8 mouse cellular contexts compared by ENCODE assay signal in the genomic region with DNA sequence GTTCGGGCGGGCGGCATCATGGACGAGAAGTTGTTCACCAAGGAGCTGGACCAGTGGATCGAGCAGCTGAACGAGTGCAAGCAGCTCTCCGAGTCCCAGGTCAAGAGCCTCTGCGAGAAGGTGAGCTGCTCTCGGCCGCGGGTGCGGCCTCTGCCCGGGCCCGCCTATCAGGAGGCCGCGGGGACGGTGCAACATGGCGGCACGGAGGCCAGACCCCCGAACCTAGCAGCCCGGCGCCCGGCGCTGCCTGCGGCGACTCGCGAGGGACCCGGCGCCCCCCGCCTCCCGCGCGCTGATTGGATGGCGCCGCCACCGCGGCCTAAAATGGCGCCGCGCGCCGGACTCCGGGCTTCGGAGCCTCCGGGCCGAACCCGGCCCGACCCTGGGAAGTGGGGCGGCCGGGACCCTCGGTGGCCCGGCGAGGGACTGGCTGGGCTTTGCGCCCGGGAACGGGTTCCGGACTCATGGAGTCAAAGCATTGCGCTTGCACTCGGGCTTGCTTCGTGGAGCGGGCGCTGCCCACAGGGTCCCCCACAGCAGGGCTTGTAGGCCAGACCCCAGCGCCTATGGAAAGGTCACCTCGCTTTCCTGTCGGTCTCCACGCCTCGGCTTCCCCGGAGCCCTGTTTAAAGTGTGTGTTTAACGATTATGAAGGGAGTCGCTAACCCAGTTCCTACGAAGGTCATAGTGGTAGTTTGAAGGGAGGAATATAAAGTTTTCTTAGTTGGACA. TPM values are rescaled to one million over a fixed set of nuclear protein-coding genes. Genes with fewer than 3 reads are reported as not detected.
DNase-seq lines count a peak whose midpoint lies in the region; ATAC-seq lines count a peak whose summit lies in the region.

No protein-coding gene starts in this region.

- H3K4me3 ChIP-seq in embryonic facial prominence, embryonic 13.5 days = peak overlapping the region; percentile 81
- H3K4me3 ChIP-seq in liver, embryonic 11.5 days (ENCODE audit: low read depth, low read length) = peak overlapping the region; percentile 93

- H3K9ac ChIP-seq in embryonic facial prominence, embryonic 13.5 days = peak overlapping the region; percentile 100
- H3K9ac ChIP-seq in liver, embryonic 11.5 days (ENCODE audit: low read depth, low read length) = peak overlapping the region; percentile 99

- peak overlapping the region; percentile 100 for H3K27ac ChIP-seq in embryonic facial prominence, embryonic 13.5 days
- H3K27ac ChIP-seq in liver, embryonic 11.5 days (ENCODE audit: low read depth, low read length) = peak overlapping the region; percentile 98

- WGBS in embryonic facial prominence, embryonic 13.5 days = under 1% methylated on average over 72 of the region's 72 CpGs
- under 1% methylated on average over 71 of the region's 72 CpGs for WGBS in liver, embryonic 11.5 days

- H3K4me1 ChIP-seq in embryonic facial prominence, embryonic 13.5 days = peaks cover 30% of the 10 kb centered on the region
- H3K4me1 ChIP-seq in liver, embryonic 11.5 days (replicated peaks; ENCODE audit: control insufficient read depth, insufficient read depth, low read length) = peaks cover 30% of the 10 kb centered on the region

- no peaks in the 10 kb centered on the region for H3K9me3 ChIP-seq in embryonic facial prominence, embryonic 13.5 days
- H3K9me3 ChIP-seq in liver, embryonic 11.5 days (ENCODE audit: control insufficient read depth, low read length) = no peaks in the 10 kb centered on the region

- H3K36me3 ChIP-seq in embryonic facial prominence, embryonic 13.5 days = no peaks in the 10 kb centered on the region; the same call in 1 of the 2 replicates
- no peaks in the 10 kb centered on the region for H3K36me3 ChIP-seq in liver, embryonic 11.5 days (ENCODE audit: control insufficient read depth, insufficient read depth, low read length)

- H3K4me2 ChIP-seq in embryonic facial prominence, embryonic 13.5 days = peak overlapping the region; percentile 80
- H3K4me2 ChIP-seq in liver, embryonic 11.5 days = peak overlapping the region; percentile 79

- DNase-seq in layer of hippocampus, adult 11-12 months (ENCODE audit: low spot score) = peak; percentile 56
- DNase-seq in layer of hippocampus, adult 9-10 months (ENCODE audit: low spot score) = no peak
- DNase-seq in heart, adult 8-10 months (ENCODE audit: low spot score) = peak; percentile 33
- peak; percentile 61 for DNase-seq in kidney, adult 9 months
- DNase-seq in liver, embryonic 11.5 days (ENCODE audit: low spot score) = peak; percentile 78
- peak; percentile 73 to 88 for DNase-seq in spleen, postnatal 4 days (ENCODE audit: low spot score in 2 of 2)

- ATAC-seq in embryonic facial prominence, embryonic 13.5 days (ENCODE audit: insufficient number of reproducible peaks, insufficient read depth, low FRiP score, low TSS enrichment, low read depth) = peak; percentile 83
- peak; percentile 72 for ATAC-seq in liver, embryonic 11.5 days (replicated peaks; ENCODE audit: low FRiP score)
- 0 out of 2 replicates have a peak, but pooled peaks have one; percentile 7 for ATAC-seq in monocyte, adult 5-6 weeks (replicated peaks; ENCODE audit: insufficient number of reproducible peaks, low FRiP score, low TSS enrichment, poor library complexity, severe bottlenecking)

- no peaks in the 10 kb centered on the region for H3K27me3 ChIP-seq in embryonic facial prominence, embryonic 13.5 days
- no peaks in the 10 kb centered on the region for H3K27me3 ChIP-seq in liver, embryonic 11.5 days (replicated peaks; ENCODE audit: control insufficient read depth, insufficient read depth, low read length)

RNA-seq across cellular contexts. Expression of a gene that starts 0.7 kb away (rescaled TPM):
- 83.5 and 90.8 TPM in 2 replicates for polyA plus RNA-seq in embryonic facial prominence, embryonic 13.5 days (2015; fragmentation: Nextera tagmentation; extraction: Ambion mirVana)
- 10 to 100 TPM; 53.3 to 55.1 (median 54.5) TPM for total RNA-seq in heart, adult 8-10 months (2022)
- 69.4 and 76.3 TPM in 2 replicates for polyA plus RNA-seq in liver, embryonic 11.5 days (2014; fragmentation: Nextera tagmentation; extraction: Ambion mirVana)
- total RNA-seq in monocyte, adult 5-6 weeks (2017) = 187 to 227 TPM (median 195 TPM) in 3 replicates

RNA-seq across cellular contexts. Expression of a gene that starts 46.1 kb away (rescaled TPM):
- not detected in 2 replicates for polyA plus RNA-seq in embryonic facial prominence, embryonic 13.5 days (2015; fragmentation: Nextera tagmentation; extraction: Ambion mirVana)
- not detected for total RNA-seq in heart, adult 8-10 months (2022)
- not detected in 2 replicates for polyA plus RNA-seq in liver, embryonic 11.5 days (2014; fragmentation: Nextera tagmentation; extraction: Ambion mirVana)
- total RNA-seq in monocyte, adult 5-6 weeks (2017) = not detected in 3 replicates

Comparison
In these comparisons a context has a peak if more than half of its experiments do, and no peak if none do; other contexts are left out.
1. ATAC-seq: peak in every context shown above with its lines; median percentile 83 in embryonic facial prominence, embryonic 13.5 days; 72 in liver, embryonic 11.5 days; 7 in monocyte, adult 5-6 weeks.